Mouse (Mus musculus) myocyte (in vitro differentiated cells): Measurements from ENCODE around the gene Iqgap3.

Source experiments
- MAX ChIP-seq: IDR thresholded peaks from one replicate; pipeline ENCODE4 v1.6.1; 2011; ENCODE audit warnings: low read depth, mild to moderate bottlenecking, control low read depth
- MYOG ChIP-seq, 3 experiments: IDR thresholded peaks; one replicate each; pipeline ENCODE4 v1.6.1; 2011; ENCODE audit warnings: control low read depth in 2 of 3, low read depth in 2 of 3, mild to moderate bottlenecking in 2 of 3; ENCODE audit not compliant: insufficient read length in 2 of 3, control insufficient read depth in 1 of 3, insufficient read depth in 1 of 3
- POLR2A ChIP-seq: IDR thresholded peaks from one replicate; pipeline ENCODE4 v1.6.1; 2011; ENCODE audit warnings: low read depth, mild to moderate bottlenecking, control low read depth, moderate library complexity; ENCODE audit not compliant: insufficient read length
- REST ChIP-seq: IDR thresholded peaks from one replicate; pipeline ENCODE4 v1.6.1; 2011; ENCODE audit warnings: mild to moderate bottlenecking, control low read depth, moderate library complexity; ENCODE audit not compliant: insufficient read depth, insufficient read length
- TCF3 ChIP-seq: IDR thresholded peaks from one replicate; pipeline ENCODE4 v1.6.1; 2011; ENCODE audit warnings: low read depth, control low read depth; ENCODE audit not compliant: insufficient read length
- USF1 ChIP-seq: IDR thresholded peaks from one replicate; pipeline ENCODE4 v1.6.1; 2011; ENCODE audit warnings: low read depth, mild to moderate bottlenecking, control low read depth, moderate library complexity

DNA sequence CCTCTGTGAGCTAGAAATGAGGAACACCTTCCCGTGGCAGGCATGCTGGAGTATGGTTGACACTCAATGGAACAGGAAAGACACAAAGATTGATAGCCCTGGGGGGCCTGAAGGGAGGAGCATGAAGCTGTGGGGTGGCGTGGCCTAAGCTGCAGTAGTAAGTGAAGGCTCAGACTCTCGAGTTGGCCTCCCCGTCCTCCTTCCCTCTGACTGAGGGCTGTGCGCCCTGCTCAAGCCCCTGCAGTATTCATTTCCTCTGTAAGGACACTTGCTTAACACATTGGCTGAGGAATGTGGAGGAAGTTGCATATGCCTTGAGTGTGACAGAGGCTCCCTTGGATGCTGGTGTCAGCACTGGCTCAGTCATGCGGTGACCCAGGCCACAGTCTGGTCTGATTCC lies 20.8 kb downstream of the Iqgap3 start:
- TF ChIP-seq POLR2A, result no peak
- no peak for TF ChIP-seq TCF3
- TF ChIP-seq MAX, result no peak
- TF ChIP-seq REST, result no peak
- no peak for TF ChIP-seq USF1
- TF ChIP-seq MYOG (IDR thresholded peaks at IDR 0.05; ENCODE audit: control insufficient read depth in 1 of 3, insufficient read depth in 1 of 3, insufficient read length in 2 of 3, low read depth in 2 of 3), result no peak
